In genomic region chr11:50841023-50841735, GRCm38 (mm10) we compare ENCODE assay signal across 7 mouse cellular contexts. TPM values are rescaled to one million over a fixed set of nuclear protein-coding genes. Genes with fewer than 3 reads are reported as not detected.
DNase-seq lines count a peak whose midpoint lies in the region; ATAC-seq and TF ChIP-seq lines count a peak whose summit lies in the region.

Gene Zfp879, minus strand, starts transcription at chr11:50841552.

- H3K27ac ChIP-seq in embryonic fibroblast, embryonic 13.5 days (ENCODE audit: insufficient read depth, low read length), result no peak within 1 kb of the TSS
- H3K27ac ChIP-seq in heart, embryonic 12.5 days (ENCODE audit: poor library complexity, severe bottlenecking), result peak within 1 kb of the TSS; percentile 84; the same call in 1 of the 2 replicates
- peak within 1 kb of the TSS; percentile 84 for H3K27ac ChIP-seq in kidney, embryonic 16.5 days (ENCODE audit: low read length)
- peak within 1 kb of the TSS; percentile 96 for H3K27ac ChIP-seq in limb, embryonic 15.5 days

- 18% methylated on average over 22 of the region's 22 CpGs for WGBS in heart, embryonic 12.5 days
- 16% methylated on average over 22 of the region's 22 CpGs for WGBS in kidney, embryonic 16.5 days
- WGBS in limb, embryonic 15.5 days, result 9% methylated on average over 22 of the region's 22 CpGs

- no peaks in the 10 kb centered on the region for H3K36me3 ChIP-seq in heart, embryonic 12.5 days
- no peaks in the 10 kb centered on the region for H3K36me3 ChIP-seq in kidney, embryonic 16.5 days (ENCODE audit: insufficient read depth, low read length)
- H3K36me3 ChIP-seq in limb, embryonic 15.5 days, result no peaks in the 10 kb centered on the region
- no peaks in the 10 kb centered on the region for H3K36me3 ChIP-seq in splenic B cell, adult 2 months (ENCODE audit: control insufficient read depth, insufficient read depth, low read length, poor library complexity, severe bottlenecking)

- no peaks in the 10 kb centered on the region for H3K9me3 ChIP-seq in heart, embryonic 12.5 days (replicated peaks)
- no peaks in the 10 kb centered on the region for H3K9me3 ChIP-seq in kidney, embryonic 16.5 days (ENCODE audit: low read length)
- H3K9me3 ChIP-seq in limb, embryonic 15.5 days, result no peaks in the 10 kb centered on the region

- peaks cover 6% of the 10 kb centered on the region for H3K27me3 ChIP-seq in heart, embryonic 12.5 days (replicated peaks)
- no peaks in the 10 kb centered on the region for H3K27me3 ChIP-seq in kidney, embryonic 16.5 days (ENCODE audit: insufficient read depth, low read length)
- 0 out of 2 replicates have a peak, but pooled peaks cover 3% of the 10 kb centered on the region for H3K27me3 ChIP-seq in limb, embryonic 15.5 days
- no peaks in the 10 kb centered on the region for H3K27me3 ChIP-seq in splenic B cell, adult 2 months (ENCODE audit: control insufficient read depth, insufficient read depth, low read length, poor library complexity, severe bottlenecking)

- peak within 1 kb of the TSS; percentile 80 for H3K9ac ChIP-seq in heart, embryonic 12.5 days
- peak within 1 kb of the TSS; percentile 86 for H3K9ac ChIP-seq in kidney, embryonic 16.5 days (replicated peaks; ENCODE audit: low read length)
- peak within 1 kb of the TSS; percentile 51 for H3K9ac ChIP-seq in limb, embryonic 15.5 days

- peak; percentile 40; the same call in 1 of the 2 replicates for TF ChIP-seq POLR2A in brain, embryonic 14.5 days (IDR thresholded peaks at IDR 0.05; ENCODE audit: borderline replicate concordance, extremely low read depth, insufficient read depth, insufficient read length, poor library complexity, severe bottlenecking)
- TF ChIP-seq POLR2A in embryonic fibroblast, embryonic 13.5 days (IDR thresholded peaks at IDR 0.05; ENCODE audit: low read depth, low read length), result peak; percentile 62

- ATAC-seq in heart, embryonic 12.5 days (ENCODE audit: insufficient number of reproducible peaks, low FRiP score), result peak; percentile 89
- ATAC-seq in kidney, embryonic 16.5 days (ENCODE audit: low FRiP score, low TSS enrichment), result peak; percentile 96
- ATAC-seq in limb, embryonic 15.5 days (ENCODE audit: insufficient number of reproducible peaks, low FRiP score, low TSS enrichment, low read depth), result peak; percentile 91

- peak within 1 kb of the TSS; percentile 74 for H3K4me2 ChIP-seq in heart, embryonic 12.5 days
- H3K4me2 ChIP-seq in kidney, embryonic 16.5 days (replicated peaks; ENCODE audit: low read depth, low read length), result peak within 1 kb of the TSS; percentile 78
- peak within 1 kb of the TSS; percentile 63 for H3K4me2 ChIP-seq in limb, embryonic 15.5 days

- no peak for TF ChIP-seq CTCF in brain, embryonic 14.5 days (IDR thresholded peaks at IDR 0.05; ENCODE audit: borderline replicate concordance, extremely low read depth, insufficient read depth, insufficient read length)
- no peak for TF ChIP-seq CTCF in embryonic fibroblast, embryonic 13.5 days (IDR thresholded peaks at IDR 0.05; ENCODE audit: borderline replicate concordance, insufficient read depth, low read length)

- H3K4me3 ChIP-seq in embryonic fibroblast, embryonic 13.5 days (ENCODE audit: insufficient read depth, low read length), result peak within 1 kb of the TSS; percentile 15
- peak within 1 kb of the TSS; percentile 51 for H3K4me3 ChIP-seq in heart, embryonic 12.5 days
- H3K4me3 ChIP-seq in kidney, embryonic 16.5 days (ENCODE audit: low read length), result peak within 1 kb of the TSS; percentile 53
- H3K4me3 ChIP-seq in limb, embryonic 15.5 days, result peak within 1 kb of the TSS; percentile 43

- H3K4me1 ChIP-seq in embryonic fibroblast, embryonic 13.5 days (ENCODE audit: control insufficient read depth, insufficient read depth, low read length), result no peaks in the 10 kb centered on the region
- 0 out of 2 replicates have a peak, but pooled peaks cover 7% of the 10 kb centered on the region for H3K4me1 ChIP-seq in heart, embryonic 12.5 days (replicated peaks)
- peaks cover 9% of the 10 kb centered on the region for H3K4me1 ChIP-seq in kidney, embryonic 16.5 days (ENCODE audit: insufficient read depth, low read length)
- peaks cover 19% of the 10 kb centered on the region for H3K4me1 ChIP-seq in limb, embryonic 15.5 days

- DNase-seq in brain, embryonic 14.5 days (ENCODE audit: low read depth), result peak; percentile 96
- DNase-seq in naive thymus-derived CD4-positive, alpha-beta T cell, adult 2 months (ENCODE audit: low read depth), result peak; percentile 91
- DNase-seq in splenic B cell, adult 2 months (ENCODE audit: low read depth, low spot score), result peak; percentile 91

RNA-seq across cellular contexts. Expression of gene Zfp879, which starts in this region (rescaled TPM):
- 1.1 and 1.4 TPM in 2 replicates for polyA plus RNA-seq in brain, embryonic 14.5 days (2012; rRNA removed)
- polyA plus RNA-seq in embryonic fibroblast, embryonic 13.5 days (2011; ENCODE audit: insufficient read length, low read depth, missing spikeins), result 0.28 TPM in 1 of 2 replicates, not detected in the other
- polyA plus RNA-seq in heart, embryonic 12.5 days (2016; fragmentation: Nextera tagmentation; extraction: Ambion mirVana), result 0.30 and 0.47 TPM in 2 replicates
- 0.72 and 1.0 TPM in 2 replicates for polyA plus RNA-seq in kidney, embryonic 16.5 days (2015; fragmentation: Nextera tagmentation; extraction: Ambion mirVana)
- 0.71 and 0.77 TPM in 2 replicates for polyA plus RNA-seq in limb, embryonic 15.5 days (2015; fragmentation: Nextera tagmentation; extraction: Ambion mirVana)

Comparison
In these comparisons a context has a peak if more than half of its experiments do, and no peak if none do; other contexts are left out.
1. Peak in ATAC-seq, H3K4me3 ChIP-seq, H3K27ac ChIP-seq, H3K9ac ChIP-seq and H3K4me2 ChIP-seq in heart, embryonic 12.5 days; RNA of the gene not detected or under 1 TPM.
2. Peak in ATAC-seq, H3K4me3 ChIP-seq, H3K27ac ChIP-seq, H3K9ac ChIP-seq and H3K4me2 ChIP-seq in limb, embryonic 15.5 days; RNA of the gene not detected or under 1 TPM.